Mouse (Mus musculus): ENCODE measurements around the gene Cyld. TPM values are rescaled to one million over a fixed set of nuclear protein-coding genes. Genes with fewer than 3 reads are reported as not detected.

Cyld gene
- polyA plus RNA-seq, 1 experiment from 2014 or later, result 13.5 TPM

DNA sequence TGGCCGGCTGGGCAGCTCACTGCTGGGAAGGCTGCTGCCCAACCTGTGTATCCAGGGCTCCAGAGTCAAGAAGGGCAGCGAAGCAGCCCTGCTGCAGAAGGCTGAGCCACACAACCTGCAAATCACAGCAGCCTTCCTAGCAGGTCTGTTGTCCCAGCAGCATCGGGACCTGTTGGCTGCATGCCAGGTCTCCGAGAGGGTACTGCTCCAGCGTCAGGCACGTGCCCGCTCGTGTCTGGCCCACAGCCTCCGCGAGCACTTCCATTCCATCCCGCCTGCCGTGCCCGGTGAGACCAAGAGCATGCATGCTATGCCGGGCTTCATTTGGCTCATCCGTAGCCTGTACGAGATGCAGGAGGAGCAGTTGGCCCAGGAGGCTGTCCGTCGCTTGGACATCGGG is 31.9 kb upstream of the Cyld start:
- DNase-seq (ENCODE audit: low spot score) (no peak), ATAC-seq (ENCODE audit: insufficient number of reproducible peaks, low FRiP score, low TSS enrichment, low read depth) (no peak)
- H3K4me3 ChIP-seq (ENCODE audit: low read depth, low read length), result no peak overlapping the region
- no peaks in the 10 kb centered on the region for H3K36me3 ChIP-seq (ENCODE audit: control insufficient read depth, insufficient read depth, low read length)
- no peak overlapping the region for H3K9ac ChIP-seq (ENCODE audit: low read length)
- 90% methylated on average over 19 of the region's 19 CpGs for WGBS
- H3K27me3 ChIP-seq (ENCODE audit: control insufficient read depth, insufficient read depth, low read length), result no peaks in the 10 kb centered on the region
- no peak overlapping the region for H3K4me2 ChIP-seq (ENCODE audit: low read depth, severe bottlenecking)
- H3K9me3 ChIP-seq (ENCODE audit: control insufficient read depth, low read length), result no peaks in the 10 kb centered on the region
- H3K27ac ChIP-seq (replicated peaks; ENCODE audit: low read depth, low read length), result no peak overlapping the region
- no peaks in the 10 kb centered on the region for H3K4me1 ChIP-seq (ENCODE audit: control insufficient read depth, insufficient read depth, low read length)

- H3K9me3 ChIP-seq (ENCODE audit: control insufficient read depth, low read length), result no peaks in the 10 kb centered on the region
- ATAC-seq (ENCODE audit: insufficient number of reproducible peaks, low FRiP score, low TSS enrichment, low read depth) (no peak), DNase-seq (ENCODE audit: low spot score) (no peak)
- no peaks in the 10 kb centered on the region for H3K36me3 ChIP-seq (ENCODE audit: control insufficient read depth, insufficient read depth, low read length)
- no peak overlapping the region for H3K4me3 ChIP-seq (ENCODE audit: low read depth, low read length)
- no peak overlapping the region for H3K4me2 ChIP-seq (ENCODE audit: low read depth, severe bottlenecking)
- H3K9ac ChIP-seq (ENCODE audit: low read length), result no peak overlapping the region
- no peaks in the 10 kb centered on the region for H3K27me3 ChIP-seq (ENCODE audit: control insufficient read depth, insufficient read depth, low read length)
- H3K27ac ChIP-seq (replicated peaks; ENCODE audit: low read depth, low read length), result no peak overlapping the region
- H3K4me1 ChIP-seq (ENCODE audit: control insufficient read depth, insufficient read depth, low read length), result no peaks in the 10 kb centered on the region
- WGBS, result 40% methylated on average over 1 of the region's 1 CpGs
These were observed 30.4 kb upstream of the Cyld start for GRCm38 (mm10) chr8:88666435-88666834.

GRCm38 (mm10) chr8:88668400-88669086 is 28.3 kb upstream of the Cyld start:
- Histone ChIP-seq H3K27ac (replicated peaks; ENCODE audit: low read depth, low read length) (no peak overlapping the region), H3K4me2 (ENCODE audit: low read depth, severe bottlenecking) (no peak overlapping the region), H3K27me3 (ENCODE audit: control insufficient read depth, insufficient read depth, low read length) (no peaks in the 10 kb centered on the region), H3K4me1 (ENCODE audit: control insufficient read depth, insufficient read depth, low read length) (no peaks in the 10 kb centered on the region), H3K9me3 (ENCODE audit: control insufficient read depth, low read length) (no peaks in the 10 kb centered on the region), H3K9ac (ENCODE audit: low read length) (no peak overlapping the region), H3K4me3 (ENCODE audit: low read depth, low read length) (no peak overlapping the region), H3K36me3 (ENCODE audit: control insufficient read depth, insufficient read depth, low read length) (no peaks in the 10 kb centered on the region)
- 79% methylated on average over 14 of the region's 14 CpGs for WGBS
- ATAC-seq (ENCODE audit: insufficient number of reproducible peaks, low FRiP score, low TSS enrichment, low read depth), result no peak
- no peak for DNase-seq (ENCODE audit: low spot score)

DNA sequence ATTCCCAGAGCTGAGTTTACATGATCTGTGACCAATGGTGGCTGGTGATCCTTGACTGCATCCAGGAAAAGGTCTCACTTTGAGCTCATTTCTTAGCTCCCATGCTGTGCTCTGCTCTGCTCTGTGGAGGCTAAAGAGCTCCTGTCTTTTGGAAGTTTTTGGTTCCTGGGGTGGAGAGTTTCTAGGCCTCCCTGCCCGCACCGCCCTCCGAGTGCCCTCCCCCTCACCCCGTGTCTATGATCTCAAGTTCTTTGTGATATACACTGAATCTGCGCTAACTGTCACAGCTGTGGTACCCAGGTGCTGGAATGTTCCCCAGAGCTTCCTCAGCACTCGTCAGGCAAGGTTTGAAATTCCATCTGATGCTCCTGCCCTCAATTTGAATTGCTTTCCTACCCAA is 26.0 kb upstream of the Cyld start:
- Histone ChIP-seq H3K4me1 (ENCODE audit: control insufficient read depth, insufficient read depth, low read length) (no peaks in the 10 kb centered on the region), H3K4me3 (ENCODE audit: low read depth, low read length) (no peak overlapping the region), H3K27ac (replicated peaks; ENCODE audit: low read depth, low read length) (no peak overlapping the region), H3K4me2 (ENCODE audit: low read depth, severe bottlenecking) (no peak overlapping the region), H3K9me3 (ENCODE audit: control insufficient read depth, low read length) (no peaks in the 10 kb centered on the region), H3K9ac (ENCODE audit: low read length) (no peak overlapping the region), H3K27me3 (ENCODE audit: control insufficient read depth, insufficient read depth, low read length) (no peaks in the 10 kb centered on the region), H3K36me3 (ENCODE audit: control insufficient read depth, insufficient read depth, low read length) (no peaks in the 10 kb centered on the region)
- no peak for DNase-seq (ENCODE audit: low spot score)
- no peak for ATAC-seq (ENCODE audit: insufficient number of reproducible peaks, low FRiP score, low TSS enrichment, low read depth)
- 90% methylated on average over 6 of the region's 6 CpGs for WGBS

DNA sequence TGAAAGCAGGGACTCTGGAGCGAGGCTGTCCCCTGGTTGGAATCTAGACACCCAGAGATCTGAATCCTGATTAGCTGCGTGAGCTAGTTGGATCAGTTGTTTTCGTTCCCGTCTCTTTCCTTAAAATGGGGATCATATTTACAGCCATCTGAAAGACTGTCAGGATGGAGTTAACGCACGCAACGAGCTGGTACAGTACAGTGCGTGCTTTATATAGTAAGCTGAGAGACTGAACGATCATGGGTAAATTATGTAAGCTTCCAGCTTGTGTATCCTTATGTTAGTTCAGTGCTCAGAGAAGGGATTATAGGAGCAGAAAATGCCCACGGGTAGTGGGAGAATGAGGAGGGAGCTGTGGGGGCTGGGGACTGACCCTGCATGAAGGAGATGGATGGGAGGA is 25.3 kb upstream of the Cyld start:
- no peaks in the 10 kb centered on the region for H3K4me1 ChIP-seq (ENCODE audit: control insufficient read depth, insufficient read depth, low read length)
- ATAC-seq (ENCODE audit: insufficient number of reproducible peaks, low FRiP score, low TSS enrichment, low read depth), result no peak
- no peaks in the 10 kb centered on the region for H3K27me3 ChIP-seq (ENCODE audit: control insufficient read depth, insufficient read depth, low read length)
- no peak overlapping the region for H3K4me2 ChIP-seq (ENCODE audit: low read depth, severe bottlenecking)
- WGBS, result 86% methylated on average over 10 of the region's 10 CpGs
- H3K4me3 ChIP-seq (ENCODE audit: low read depth, low read length), result no peak overlapping the region
- no peaks in the 10 kb centered on the region for H3K36me3 ChIP-seq (ENCODE audit: control insufficient read depth, insufficient read depth, low read length)
- H3K9me3 ChIP-seq (ENCODE audit: control insufficient read depth, low read length), result no peaks in the 10 kb centered on the region
- no peak for DNase-seq (ENCODE audit: low spot score)
- no peak overlapping the region for H3K27ac ChIP-seq (replicated peaks; ENCODE audit: low read depth, low read length)
- no peak overlapping the region for H3K9ac ChIP-seq (ENCODE audit: low read length)

- no peaks in the 10 kb centered on the region for H3K27me3 ChIP-seq (ENCODE audit: control insufficient read depth, insufficient read depth, low read length)
- DNase-seq (ENCODE audit: low spot score) (no peak), ATAC-seq (ENCODE audit: insufficient number of reproducible peaks, low FRiP score, low TSS enrichment, low read depth) (no peak)
- WGBS, result 65% methylated on average over 5 of the region's 5 CpGs
- no peaks in the 10 kb centered on the region for H3K36me3 ChIP-seq (ENCODE audit: control insufficient read depth, insufficient read depth, low read length)
- H3K4me2 ChIP-seq (ENCODE audit: low read depth, severe bottlenecking), result no peak overlapping the region
- H3K4me1 ChIP-seq (ENCODE audit: control insufficient read depth, insufficient read depth, low read length), result no peaks in the 10 kb centered on the region
- H3K4me3 ChIP-seq (ENCODE audit: low read depth, low read length), result no peak overlapping the region
- no peak overlapping the region for H3K27ac ChIP-seq (replicated peaks; ENCODE audit: low read depth, low read length)
- no peaks in the 10 kb centered on the region for H3K9me3 ChIP-seq (ENCODE audit: control insufficient read depth, low read length)
- no peak overlapping the region for H3K9ac ChIP-seq (ENCODE audit: low read length)
These were observed 23.0 kb upstream of the Cyld start for GRCm38 (mm10) chr8:88673859-88674258.

- DNase-seq (ENCODE audit: low spot score), result no peak
- no peaks in the 10 kb centered on the region for H3K9me3 ChIP-seq (ENCODE audit: control insufficient read depth, low read length)
- H3K4me3 ChIP-seq (ENCODE audit: low read depth, low read length), result no peak overlapping the region
- WGBS, result 90% methylated on average over 12 of the region's 12 CpGs
- no peaks in the 10 kb centered on the region for H3K36me3 ChIP-seq (ENCODE audit: control insufficient read depth, insufficient read depth, low read length)
- H3K4me1 ChIP-seq (ENCODE audit: control insufficient read depth, insufficient read depth, low read length), result no peaks in the 10 kb centered on the region
- H3K9ac ChIP-seq (ENCODE audit: low read length), result no peak overlapping the region
- no peaks in the 10 kb centered on the region for H3K27me3 ChIP-seq (ENCODE audit: control insufficient read depth, insufficient read depth, low read length)
- no peak overlapping the region for H3K27ac ChIP-seq (replicated peaks; ENCODE audit: low read depth, low read length)
- H3K4me2 ChIP-seq (ENCODE audit: low read depth, severe bottlenecking), result no peak overlapping the region
- ATAC-seq (ENCODE audit: insufficient number of reproducible peaks, low FRiP score, low TSS enrichment, low read depth), result no peak
These were observed 21.3 kb upstream of the Cyld start for GRCm38 (mm10) chr8:88675372-88676165.

- Histone ChIP-seq H3K27me3 (ENCODE audit: control insufficient read depth, insufficient read depth, low read length) (no peaks in the 10 kb centered on the region), H3K9me3 (ENCODE audit: control insufficient read depth, low read length) (no peaks in the 10 kb centered on the region), H3K4me1 (ENCODE audit: control insufficient read depth, insufficient read depth, low read length) (no peaks in the 10 kb centered on the region), H3K36me3 (ENCODE audit: control insufficient read depth, insufficient read depth, low read length) (no peaks in the 10 kb centered on the region), H3K4me2 (ENCODE audit: low read depth, severe bottlenecking) (no peak overlapping the region), H3K27ac (replicated peaks; ENCODE audit: low read depth, low read length) (no peak overlapping the region), H3K4me3 (ENCODE audit: low read depth, low read length) (no peak overlapping the region), H3K9ac (ENCODE audit: low read length) (no peak overlapping the region)
- WGBS, result 81% methylated on average over 8 of the region's 8 CpGs
- no peak for DNase-seq (ENCODE audit: low spot score)
- ATAC-seq (ENCODE audit: insufficient number of reproducible peaks, low FRiP score, low TSS enrichment, low read depth), result no peak
These were observed 19.8 kb upstream of the Cyld start for GRCm38 (mm10) chr8:88677071-88677470.

Measured in limb, embryonic 11.5 days (tissue).